Mouse (Mus musculus) intestine, embryonic 15.5 days (tissue): ENCODE data around the gene Pon2. TPM values are rescaled to one million over a fixed set of nuclear protein-coding genes. Genes with fewer than 3 reads are reported as not detected.
"Not testable (repeated sequence)": the region's sequence is repeated elsewhere in the genome, so short reads cannot be mapped to it uniquely, and the experiment has no call there.

Experiments used
- ATAC-seq: fragments of 200-750 bp; cut with Nextera tagmentation; 2 replicates; pipeline ENCODE4 v1.8.0; 2017; ENCODE audit warnings: moderate TSS enrichment, moderate library complexity
- H3K27ac ChIP-seq: fragments of 300-500 bp; sonication (generic); 2 replicates; pipeline ENCODE4 v1.5.1; 2015; ENCODE audit warnings: mild to moderate bottlenecking, inconsistent platforms
- H3K27me3 ChIP-seq: fragments of 300-500 bp; sonication (generic); replicated peaks from 2 replicates; pipeline ENCODE4 v1.6.1; 2015; ENCODE audit warnings: inconsistent platforms
- H3K36me3 ChIP-seq: fragments of 300-500 bp; sonication (generic); 2 replicates; pipeline ENCODE4 v1.6.1; 2015; ENCODE audit warnings: inconsistent platforms
- H3K4me1 ChIP-seq: fragments of 300-500 bp; sonication (generic); replicated peaks from 2 replicates; pipeline ENCODE4 v1.6.1; 2015; ENCODE audit warnings: inconsistent platforms
- H3K4me2 ChIP-seq: fragments of 300-500 bp; sonication (generic); replicated peaks from 2 replicates; pipeline ENCODE4 v1.6.1; 2015; ENCODE audit warnings: mild to moderate bottlenecking, inconsistent platforms
- H3K4me3 ChIP-seq: fragments of 300-500 bp; sonication (generic); replicated peaks from 2 replicates; pipeline ENCODE4 v1.5.1; 2015; ENCODE audit warnings: inconsistent platforms
- H3K9ac ChIP-seq: fragments of 300-500 bp; sonication (generic); 2 replicates; pipeline ENCODE4 v1.6.1; 2015; ENCODE audit warnings: inconsistent platforms
- H3K9me3 ChIP-seq: fragments of 300-500 bp; sonication (generic); 2 replicates; pipeline ENCODE4 v1.6.1; 2016; ENCODE audit warnings: inconsistent platforms
- WGBS: fragments of 180-500 bp; shearing (Covaris S2); methylation state at CpG from one replicate; pipeline ENCODE4 v1.1.7; 2015; 5-methylcytosine and 5-hydroxymethylcytosine counted together
- polyA plus RNA-seq: library from polyadenylated mRNA; unstranded; fragments of >200 nt; fragmentation: Nextera tagmentation; extraction: Ambion mirVana; gene quantifications from 2 replicates; pipeline ENCODE4 v1.2.1, GENCODE M21; 2015

The Pon2 gene
- 58.4 and 64.5 TPM in 2 replicates for polyA plus RNA-seq

GRCm38 (mm10) chr6:5298092-5298554 lies at the start of gene Pon2:
Gene Pon2 (minus strand): TSS chr6:5298455.
- Histone ChIP-seq H3K9ac (peak within 1 kb of the TSS; percentile 73), H3K9me3 (no peaks in the 10 kb centered on the region), H3K27ac (peak within 1 kb of the TSS; percentile 90), H3K4me1 (no peaks in the 10 kb centered on the region), H3K4me3 (peak within 1 kb of the TSS; percentile 71), H3K4me2 (peak within 1 kb of the TSS; percentile 68), H3K36me3 (no peaks in the 10 kb centered on the region), H3K27me3 (no peaks in the 10 kb centered on the region)
- under 1% methylated on average over 46 of the region's 47 CpGs for WGBS
- ATAC-seq: peak; percentile 96

DNA sequence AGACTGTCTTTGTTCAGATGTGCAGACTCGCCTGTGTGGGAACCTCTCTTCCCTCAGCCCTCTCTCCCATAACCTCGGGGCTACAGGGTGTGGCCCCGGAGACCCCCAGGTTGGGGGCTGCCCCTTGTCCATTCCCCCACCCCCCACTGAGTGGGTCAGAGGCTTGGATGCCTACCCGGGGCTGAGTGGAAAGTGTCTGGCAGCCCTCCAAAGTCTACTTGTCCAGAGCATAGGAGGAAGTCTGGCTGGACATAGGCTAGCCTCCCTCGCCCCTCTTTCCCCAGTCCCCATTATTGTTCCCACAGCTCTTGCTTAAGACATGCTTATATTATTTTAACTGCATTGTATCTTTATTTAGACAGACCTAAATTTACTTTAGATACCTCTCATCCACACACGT lies 46.0 kb upstream of the Pon2 start:
- 62% methylated on average over 6 of the region's 6 CpGs for WGBS
- Histone ChIP-seq H3K27me3 (no peaks in the 10 kb centered on the region), H3K9me3 (no peaks in the 10 kb centered on the region), H3K9ac (no peak overlapping the region), H3K4me2 (no peak overlapping the region), H3K27ac (no peak overlapping the region), H3K4me3 (no peak overlapping the region), H3K4me1 (no peaks in the 10 kb centered on the region), H3K36me3 (no peaks in the 10 kb centered on the region)
- ATAC-seq: no peak

- not testable (repeated sequence) for H3K27me3 ChIP-seq, H3K4me3 ChIP-seq, H3K27ac ChIP-seq, H3K36me3 ChIP-seq, H3K4me1 ChIP-seq, H3K9me3 ChIP-seq, H3K4me2 ChIP-seq, H3K9ac ChIP-seq, ATAC-seq
- WGBS: 90% methylated on average over 1 of the region's 1 CpGs
Observed at GRCm38 (mm10) chr6:5339283-5339682, 41.0 kb upstream of the Pon2 start.

DNA sequence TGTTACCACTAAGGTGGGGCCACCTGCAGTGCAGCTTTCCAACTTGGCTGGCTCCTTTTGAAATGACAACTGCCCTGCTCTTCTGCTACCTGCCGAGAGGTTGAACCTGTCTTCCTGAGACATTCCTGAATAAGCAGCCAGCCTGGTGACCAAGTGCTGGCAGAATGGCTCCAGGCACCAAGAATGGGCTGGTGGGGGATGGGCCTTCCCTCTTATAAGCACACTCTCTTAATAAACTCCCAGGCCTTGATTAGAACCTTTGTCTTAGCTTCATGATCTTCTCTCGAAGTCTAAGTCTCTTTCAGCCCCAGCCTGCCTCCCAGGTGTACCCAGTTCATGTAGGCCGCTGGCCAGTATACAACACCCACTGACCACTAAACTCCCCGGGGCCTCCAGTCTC lies 40.5 kb upstream of the Pon2 start:
- not testable (repeated sequence) for H3K4me1 ChIP-seq, H3K9me3 ChIP-seq, H3K9ac ChIP-seq, H3K4me2 ChIP-seq, ATAC-seq, H3K27ac ChIP-seq, H3K4me3 ChIP-seq, H3K27me3 ChIP-seq, H3K36me3 ChIP-seq
- 92% methylated on average over 4 of the region's 4 CpGs for WGBS

- not testable (repeated sequence) for ATAC-seq
Observed at GRCm38 (mm10) chr6:5336016-5336415, 37.8 kb upstream of the Pon2 start.

GRCm38 (mm10) chr6:5334021-5334420 lies 35.8 kb upstream of the Pon2 start:
- no peak overlapping the region for H3K27ac ChIP-seq
- no peak for ATAC-seq
- no peak overlapping the region for H3K9ac ChIP-seq
- no peak overlapping the region for H3K4me3 ChIP-seq
- H3K36me3 ChIP-seq: no peaks in the 10 kb centered on the region
- no peak overlapping the region for H3K4me2 ChIP-seq
- no peaks in the 10 kb centered on the region for H3K27me3 ChIP-seq
- H3K9me3 ChIP-seq: no peaks in the 10 kb centered on the region
- 63% methylated on average over 5 of the region's 5 CpGs for WGBS
- no peaks in the 10 kb centered on the region for H3K4me1 ChIP-seq

More at GRCm38 (mm10) chr6:5336016-5336415, 37.8 kb upstream of the Pon2 start:
- not testable (repeated sequence) for H3K4me1 ChIP-seq, H3K27ac ChIP-seq, H3K4me3 ChIP-seq, H3K9ac ChIP-seq, H3K4me2 ChIP-seq, H3K27me3 ChIP-seq, H3K9me3 ChIP-seq, H3K36me3 ChIP-seq

DNA sequence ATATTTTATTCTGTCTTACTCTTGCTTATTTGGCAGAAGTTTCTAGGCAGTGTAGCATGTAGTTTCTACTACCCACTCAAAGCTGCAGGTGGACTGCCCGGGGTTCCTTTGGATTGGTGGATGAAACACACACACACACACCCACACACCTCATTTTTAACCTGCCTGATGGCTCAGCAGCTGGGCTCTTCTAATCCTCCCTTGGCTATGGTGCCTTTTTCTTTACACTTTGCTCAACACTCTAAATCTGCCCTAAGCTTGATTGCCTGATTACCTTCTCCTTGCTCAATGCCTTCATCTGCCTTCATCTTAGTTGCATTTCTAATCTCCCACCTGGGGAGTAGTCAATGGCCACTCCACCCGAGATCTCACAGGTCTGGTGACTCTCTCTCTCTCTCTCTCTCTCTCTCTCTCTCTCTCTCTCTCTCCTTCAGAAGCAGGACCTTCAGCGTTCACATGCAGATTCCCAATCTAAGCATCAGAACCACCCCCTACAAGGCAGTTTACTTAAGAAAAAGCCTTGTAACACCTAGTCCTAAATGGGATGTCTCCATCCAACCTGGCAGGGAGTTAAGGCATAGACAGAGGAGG lies 34.4 kb upstream of the Pon2 start:
- no peak overlapping the region for H3K27ac ChIP-seq
- H3K9me3 ChIP-seq: no peaks in the 10 kb centered on the region
- H3K4me2 ChIP-seq: no peak overlapping the region
- H3K36me3 ChIP-seq: no peaks in the 10 kb centered on the region
- no peaks in the 10 kb centered on the region for H3K4me1 ChIP-seq
- WGBS: 63% methylated on average over 3 of the region's 3 CpGs
- H3K9ac ChIP-seq: no peak overlapping the region
- no peak for ATAC-seq
- no peaks in the 10 kb centered on the region for H3K27me3 ChIP-seq
- no peak overlapping the region for H3K4me3 ChIP-seq

GRCm38 (mm10) chr6:5325122-5325521 lies 26.9 kb upstream of the Pon2 start:
- H3K4me1 ChIP-seq: no peaks in the 10 kb centered on the region
- no peak overlapping the region for H3K4me3 ChIP-seq
- no peak overlapping the region for H3K27ac ChIP-seq
- no peak for ATAC-seq
- no peak overlapping the region for H3K9ac ChIP-seq
- no peak overlapping the region for H3K4me2 ChIP-seq
- H3K36me3 ChIP-seq: no peaks in the 10 kb centered on the region
- H3K9me3 ChIP-seq: no peaks in the 10 kb centered on the region
- no peaks in the 10 kb centered on the region for H3K27me3 ChIP-seq
- WGBS: 58% methylated on average over 2 of the region's 2 CpGs

DNA sequence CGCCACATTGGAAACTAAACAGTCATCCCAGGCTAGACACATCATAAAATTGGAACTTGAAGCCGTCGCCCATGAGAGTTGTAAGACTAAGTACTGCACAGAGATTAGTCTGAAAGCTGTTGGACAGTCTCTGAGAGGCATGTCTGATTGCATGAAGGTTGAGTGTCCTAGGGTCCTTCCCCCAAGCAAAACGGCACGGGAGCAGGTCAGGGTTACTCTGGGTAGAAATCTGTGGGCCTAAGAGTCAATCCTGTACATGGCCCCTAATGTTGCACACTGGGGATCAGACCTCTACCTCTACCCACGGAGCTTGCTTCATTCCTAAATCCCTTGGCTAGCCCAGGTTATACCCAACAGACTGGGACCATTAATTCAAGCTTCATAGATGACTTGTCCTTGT lies 25.8 kb upstream of the Pon2 start:
- not testable (repeated sequence) for H3K9ac ChIP-seq, H3K27ac ChIP-seq, ATAC-seq, H3K36me3 ChIP-seq, H3K9me3 ChIP-seq, H3K27me3 ChIP-seq, H3K4me1 ChIP-seq, H3K4me2 ChIP-seq, H3K4me3 ChIP-seq
- 96% methylated on average over 6 of the region's 6 CpGs for WGBS

DNA sequence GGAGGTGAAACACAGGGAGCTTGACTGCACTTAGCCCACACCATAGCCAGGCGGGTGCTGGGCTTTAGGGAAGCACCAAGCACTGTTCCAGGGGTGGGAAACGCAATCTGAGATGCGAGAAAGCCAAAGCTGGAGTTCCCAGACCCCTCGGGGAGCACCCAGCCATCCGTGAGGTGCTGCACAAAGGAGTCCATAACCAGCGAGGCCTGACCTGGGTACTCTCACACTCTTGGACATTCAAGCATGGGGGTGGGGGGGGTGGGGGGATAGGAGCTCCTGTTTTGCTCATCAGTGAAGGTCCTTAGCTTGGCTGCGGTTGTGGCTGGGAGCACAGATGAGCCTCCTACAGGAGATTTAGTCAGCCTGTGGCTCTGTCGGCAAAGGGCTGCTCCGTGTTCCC lies 18.4 kb upstream of the Pon2 start:
- Histone ChIP-seq H3K9ac (no peak overlapping the region), H3K4me3 (no peak overlapping the region), H3K9me3 (no peaks in the 10 kb centered on the region), H3K27me3 (no peaks in the 10 kb centered on the region), H3K27ac (no peak overlapping the region), H3K4me1 (no peaks in the 10 kb centered on the region), H3K36me3 (no peaks in the 10 kb centered on the region), H3K4me2 (no peak overlapping the region)
- no peak for ATAC-seq
- whole genome bisulfite sequencing: 93% methylated on average over 9 of the region's 9 CpGs

DNA sequence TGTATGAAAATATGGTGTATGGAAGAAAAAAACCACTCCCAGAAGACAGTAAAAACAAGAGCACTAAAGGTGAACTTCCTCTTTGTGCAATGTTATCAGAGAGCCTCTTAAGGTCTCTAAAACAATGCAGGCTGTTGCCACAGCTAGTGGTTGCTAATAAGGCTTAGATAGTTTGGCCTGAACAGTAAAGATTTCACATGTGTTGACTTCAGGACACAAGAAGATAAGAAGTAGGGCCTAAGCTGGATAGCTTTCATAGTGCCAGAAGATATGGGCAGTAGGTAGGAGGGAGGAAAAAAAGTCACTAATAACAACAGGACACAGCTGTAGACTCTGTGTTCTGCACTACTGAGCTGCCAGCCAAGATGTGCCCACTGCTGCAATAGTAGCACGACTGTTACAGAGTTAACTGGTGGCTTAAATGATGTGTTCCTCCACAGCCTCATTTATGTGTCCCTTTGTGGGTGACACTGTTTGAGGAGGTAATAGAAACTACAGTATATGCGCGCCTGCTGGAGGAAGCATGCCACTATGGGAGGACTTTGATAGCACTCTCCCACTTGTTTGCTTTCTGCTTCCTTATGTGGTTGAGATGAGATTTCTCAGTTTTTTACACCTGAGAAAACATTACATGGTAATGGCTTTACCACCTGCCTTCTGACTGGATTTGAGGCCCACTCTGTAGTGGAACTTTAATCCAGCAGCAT lies 17.0 kb upstream of the Pon2 start:
- 75% methylated on average over 3 of the region's 3 CpGs for WGBS
- no peak overlapping the region for H3K27ac ChIP-seq

DNA sequence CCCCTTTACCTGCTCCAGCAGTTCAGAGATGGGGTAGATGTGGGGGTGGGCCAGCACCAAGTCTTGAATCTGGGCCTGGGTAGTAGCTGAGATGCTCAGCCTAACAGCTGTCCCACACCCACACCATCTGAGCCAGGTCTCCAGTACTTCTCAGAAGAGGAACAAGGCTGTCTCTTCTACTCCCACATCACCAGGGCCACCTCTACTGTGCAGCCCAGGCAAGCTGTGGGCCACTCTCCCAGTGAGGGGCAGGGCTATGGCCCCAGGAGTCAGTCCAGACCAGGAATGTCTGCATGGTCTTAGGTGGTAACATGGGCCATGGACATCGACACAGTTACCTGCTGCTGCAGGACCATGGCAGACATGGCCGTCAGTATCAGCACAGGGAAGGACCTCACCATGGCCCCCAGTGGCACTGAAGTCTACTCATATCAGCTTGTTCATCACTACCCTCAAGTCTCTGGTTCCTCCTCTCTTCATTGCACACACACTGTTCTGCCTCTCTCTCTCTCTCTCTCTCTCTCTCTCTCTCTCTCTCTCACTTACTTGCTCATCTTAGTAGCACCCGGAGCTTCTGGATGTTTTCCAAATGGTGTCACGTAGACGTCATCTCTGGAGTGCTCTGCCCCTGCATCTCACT lies 15.8 kb upstream of the Pon2 start:
- no peak overlapping the region for H3K4me3 ChIP-seq
- whole genome bisulfite sequencing: 78% methylated on average over 5 of the region's 5 CpGs
- peak; percentile 48; the same call in 1 of the 2 replicates for ATAC-seq
- H3K4me2 ChIP-seq: no peak overlapping the region
- no peak overlapping the region for H3K27ac ChIP-seq
- H3K9me3 ChIP-seq: no peaks in the 10 kb centered on the region
- H3K4me1 ChIP-seq: no peaks in the 10 kb centered on the region
- no peaks in the 10 kb centered on the region for H3K27me3 ChIP-seq
- no peaks in the 10 kb centered on the region for H3K36me3 ChIP-seq
- no peak overlapping the region for H3K9ac ChIP-seq

More for the DNA sequence above, 17.0 kb upstream of the Pon2 start:
- Histone ChIP-seq H3K27me3 (no peaks in the 10 kb centered on the region), H3K4me2 (no peak overlapping the region), H3K9me3 (no peaks in the 10 kb centered on the region), H3K9ac (no peak overlapping the region), H3K4me1 (no peaks in the 10 kb centered on the region), H3K36me3 (no peaks in the 10 kb centered on the region), H3K4me3 (no peak overlapping the region)
- ATAC-seq: peak; percentile 85
